Mouse (Mus musculus) layer of hippocampus, adult 11-12 months (tissue): ENCODE results near the gene Pum2.
"Not testable (repeated sequence)": the region's sequence is repeated elsewhere in the genome, so short reads cannot be mapped to it uniquely, and the experiment has no call there.

ENCODE experiments used
- DNase-seq: peaks from one replicate; pipeline ENCODE4 v3.0.0; 2022; ENCODE audit warnings: low spot score

The Pum2 gene

GRCm38 (mm10) chr12:8673974-8674306 lies at the start of gene Pum2:
TSS of gene Pum2 (plus strand) at chr12:8674134.
- DNase-seq = peak; percentile 91

GRCm38 (mm10) chr12:8629537-8629936 lies 44.4 kb upstream of the Pum2 start:
- no peak for DNase-seq

- no peak for DNase-seq
Observed at GRCm38 (mm10) chr12:8631691-8632090, 42.2 kb upstream of the Pum2 start.

GRCm38 (mm10) chr12:8632737-8633365 lies 41.1 kb upstream of the Pum2 start:
- no peak for DNase-seq

GRCm38 (mm10) chr12:8634306-8634705 lies 39.6 kb upstream of the Pum2 start:
- DNase-seq = no peak

GRCm38 (mm10) chr12:8635546-8635945 lies 38.4 kb upstream of the Pum2 start:
- no peak for DNase-seq

- DNase-seq = no peak
Observed at GRCm38 (mm10) chr12:8636945-8637344, 37.0 kb upstream of the Pum2 start.

- peak; percentile 73 for DNase-seq
Observed at GRCm38 (mm10) chr12:8638411-8639087, 35.4 kb upstream of the Pum2 start.

- not testable (repeated sequence) for DNase-seq
Observed at GRCm38 (mm10) chr12:8640186-8640585, 33.7 kb upstream of the Pum2 start.

- peak; percentile 99 for DNase-seq
Observed at GRCm38 (mm10) chr12:8640711-8641424, 33.1 kb upstream of the Pum2 start.

GRCm38 (mm10) chr12:8641425-8641735 lies 32.6 kb upstream of the Pum2 start:
- DNase-seq = no peak

GRCm38 (mm10) chr12:8648211-8648610 lies 25.7 kb upstream of the Pum2 start:
- DNase-seq = peak; percentile 0

- not testable (repeated sequence) for DNase-seq
Observed at GRCm38 (mm10) chr12:8650027-8650426, 23.9 kb upstream of the Pum2 start.

- DNase-seq = no peak
Observed at GRCm38 (mm10) chr12:8656596-8656995, 17.3 kb upstream of the Pum2 start.

- no peak for DNase-seq
Observed at GRCm38 (mm10) chr12:8657116-8657515, 16.8 kb upstream of the Pum2 start.

- DNase-seq = no peak
Observed at GRCm38 (mm10) chr12:8657629-8658366, 16.1 kb upstream of the Pum2 start.

GRCm38 (mm10) chr12:8659406-8660279 lies 14.3 kb upstream of the Pum2 start:
- peak; percentile 22 for DNase-seq

GRCm38 (mm10) chr12:8661747-8662146 lies 12.2 kb upstream of the Pum2 start:
- DNase-seq = no peak

GRCm38 (mm10) chr12:8662175-8662574 lies 11.8 kb upstream of the Pum2 start:
- no peak for DNase-seq

- DNase-seq = no peak
Observed at GRCm38 (mm10) chr12:8662721-8663120, 11.2 kb upstream of the Pum2 start.

GRCm38 (mm10) chr12:8667473-8668255 lies 6.3 kb upstream of the Pum2 start:
- no peak for DNase-seq
